Mouse (Mus musculus) frontal cortex, postnatal 14 days (tissue): ENCODE results near the gene Nxnl1.
"Not testable (repeated sequence)": the region's sequence is repeated elsewhere in the genome, so short reads cannot be mapped to it uniquely, and the experiment has no call there.

Source experiments
- DNase-seq, 2 experiments: peaks; one replicate each; pipeline ENCODE4 v3.0.0; 2022; ENCODE audit warnings: low spot score in 2 of 2

Nxnl1 gene

GRCm38 (mm10) chr8:71554644-71555043, 11.8 kb downstream of the Nxnl1 start:
- DNase-seq = no peak

- DNase-seq = no peak
These were observed 12.4 kb downstream of the Nxnl1 start for GRCm38 (mm10) chr8:71554001-71554400.

- no peak for DNase-seq
These were observed 13.6 kb downstream of the Nxnl1 start for GRCm38 (mm10) chr8:71552770-71553169.

GRCm38 (mm10) chr8:71550754-71551153, 15.6 kb downstream of the Nxnl1 start:
- no peak for DNase-seq

GRCm38 (mm10) chr8:71547590-71547989, 18.8 kb downstream of the Nxnl1 start:
- no peak for DNase-seq

GRCm38 (mm10) chr8:71545053-71545452, 21.3 kb downstream of the Nxnl1 start:
- no peak for DNase-seq

- DNase-seq = no peak
These were observed 22.6 kb downstream of the Nxnl1 start for GRCm38 (mm10) chr8:71543755-71544154.

- DNase-seq = peak; percentile 95 to 97
These were observed 23.6 kb downstream of the Nxnl1 start, which contains the start of gene Mvb12a for GRCm38 (mm10) chr8:71542632-71543343. Gene Mvb12a (plus strand): TSS chr8:71542922.

- peak in 1 of 2 experiments; percentile 37 for DNase-seq
These were observed 29.2 kb downstream of the Nxnl1 start, which contains the start of gene Bst2 for GRCm38 (mm10) chr8:71537028-71537867. Gene Bst2 (minus strand): TSS chr8:71537456.

- no peak for DNase-seq
These were observed 30.7 kb downstream of the Nxnl1 start for GRCm38 (mm10) chr8:71535663-71536062.

GRCm38 (mm10) chr8:71534263-71534810, 32.1 kb downstream of the Nxnl1 start:
- no peak for DNase-seq

- not testable (repeated sequence) for DNase-seq
These were observed 35.5 kb downstream of the Nxnl1 start for GRCm38 (mm10) chr8:71530735-71531467.

GRCm38 (mm10) chr8:71528362-71529073, 37.9 kb downstream of the Nxnl1 start:
- DNase-seq = no peak

GRCm38 (mm10) chr8:71527162-71527870, 39.1 kb downstream of the Nxnl1 start:
- no peak for DNase-seq

- no peak for DNase-seq
These were observed 40.1 kb downstream of the Nxnl1 start for GRCm38 (mm10) chr8:71526272-71526671.

- DNase-seq = no peak
These were observed 41.0 kb downstream of the Nxnl1 start, which contains the start of gene Ccdc194 for GRCm38 (mm10) chr8:71525226-71526050. Gene Ccdc194 (minus strand): TSS chr8:71525711.

GRCm38 (mm10) chr8:71521634-71522033, 44.8 kb downstream of the Nxnl1 start:
- DNase-seq = peak; percentile 81 to 82

GRCm38 (mm10) chr8:71519037-71519825, 47.2 kb downstream of the Nxnl1 start:
- DNase-seq = not testable (repeated sequence)

GRCm38 (mm10) chr8:71516786-71517185, 49.6 kb downstream of the Nxnl1 start:
- DNase-seq = no peak
